Mouse (Mus musculus) testis, postnatal 10 days (tissue): Measurements from ENCODE around the gene Arrdc1.
A peak's percentile ranks its signal among the peaks of the same experiment; 100 is the strongest.
"Not testable (repeated sequence)": the region's sequence is repeated elsewhere in the genome, so short reads cannot be mapped to it uniquely, and the experiment has no call there.

Experiments
- DNase-seq: peaks from one replicate; pipeline ENCODE4 v3.0.0; 2021; ENCODE audit warnings: low spot score

Arrdc1 gene

DNA sequence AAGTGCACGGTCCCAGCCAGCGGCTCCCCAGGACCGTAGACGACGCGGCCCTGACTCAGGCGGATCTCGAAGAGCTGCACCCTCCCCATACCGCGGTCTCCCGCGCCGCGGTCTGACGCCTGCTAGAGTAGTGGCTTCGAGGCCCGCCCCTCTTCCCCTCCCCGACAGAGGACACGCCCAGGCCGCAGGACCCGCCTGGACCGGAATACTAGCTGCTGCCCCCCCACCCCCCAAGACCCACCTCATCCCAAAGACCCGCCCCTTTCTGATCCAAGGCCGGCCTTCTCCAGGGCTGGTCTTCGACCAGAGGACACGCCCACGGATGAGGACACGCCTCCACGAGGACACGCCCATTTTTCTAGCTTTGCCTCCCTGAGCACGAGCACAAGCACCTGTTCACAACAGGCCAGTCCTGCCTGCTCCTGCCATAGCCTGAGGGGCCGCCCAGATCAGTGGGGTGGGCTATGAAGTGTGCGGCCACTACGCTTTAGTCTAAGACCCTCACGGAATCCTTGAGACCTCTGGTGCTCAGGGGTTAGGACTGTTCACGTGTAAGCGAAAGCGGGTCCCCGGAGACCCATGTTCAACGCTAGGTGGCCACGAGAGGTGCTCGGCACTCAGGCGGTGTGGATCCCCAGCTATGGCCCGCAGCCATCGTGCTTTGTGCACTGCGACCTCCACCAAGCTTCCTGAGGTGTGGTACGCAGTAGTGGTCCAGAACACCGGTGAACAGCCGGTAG is at the start of gene Arrdc1:
TSS of gene Arrdc1 (minus strand) at position 196 of the 740 bp plus-strand sequence.
- peak; percentile 96 for DNase-seq

DNA sequence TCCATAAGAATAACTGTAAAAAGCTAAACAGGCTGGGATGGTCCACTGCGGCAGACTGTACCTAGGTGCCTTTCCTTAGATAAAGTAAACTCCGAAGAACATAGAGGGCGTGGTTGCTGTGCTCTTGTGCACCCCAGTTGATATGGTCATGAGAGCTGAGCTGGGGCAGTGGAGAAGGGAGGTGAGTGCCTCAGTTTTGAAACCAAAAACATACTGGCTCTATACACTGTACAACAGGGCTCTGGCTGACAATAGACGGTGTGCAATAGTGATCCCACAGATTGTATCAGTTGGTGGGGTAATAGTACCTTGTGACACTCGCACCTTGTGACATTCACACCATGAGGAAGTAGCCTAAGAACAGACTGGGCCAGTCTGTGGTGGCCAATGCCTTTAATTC is 41.9 kb upstream of the Arrdc1 start:
- no peak for DNase-seq

DNA sequence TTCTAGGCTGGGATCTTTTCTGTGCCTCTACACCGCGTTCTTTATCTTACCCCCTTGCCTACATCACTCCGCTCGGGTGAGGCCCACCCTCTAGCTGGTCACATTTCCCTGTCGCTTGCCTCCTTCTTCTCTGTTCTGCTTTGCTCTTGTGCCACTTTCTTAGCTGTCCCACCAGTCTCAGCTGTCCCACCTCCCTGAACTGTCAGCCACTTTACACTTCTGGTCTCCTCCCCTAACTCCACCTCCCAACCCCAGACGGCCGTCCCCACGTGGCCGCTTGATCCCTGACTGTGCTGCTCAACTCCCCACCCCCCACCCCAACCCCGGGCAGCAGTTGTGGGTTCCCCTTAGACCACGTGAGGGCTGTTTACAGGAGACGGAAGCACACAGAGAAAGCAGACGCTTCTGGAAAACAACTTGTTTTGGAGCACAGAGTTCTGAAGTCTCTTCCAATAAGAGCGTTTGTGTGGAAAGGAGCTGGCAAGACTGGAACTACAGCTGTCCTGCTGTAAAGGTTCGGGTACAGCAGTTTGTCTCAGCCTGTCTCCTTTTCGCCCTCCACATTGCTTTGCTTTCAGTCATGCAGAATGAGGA is 40.7 kb upstream of the Arrdc1 start, which contains the start of gene Pnpla7:
TSS of gene Pnpla7 (plus strand) at position 330 of the 594 bp plus-strand sequence.
- peak; percentile 73 for DNase-seq

DNA sequence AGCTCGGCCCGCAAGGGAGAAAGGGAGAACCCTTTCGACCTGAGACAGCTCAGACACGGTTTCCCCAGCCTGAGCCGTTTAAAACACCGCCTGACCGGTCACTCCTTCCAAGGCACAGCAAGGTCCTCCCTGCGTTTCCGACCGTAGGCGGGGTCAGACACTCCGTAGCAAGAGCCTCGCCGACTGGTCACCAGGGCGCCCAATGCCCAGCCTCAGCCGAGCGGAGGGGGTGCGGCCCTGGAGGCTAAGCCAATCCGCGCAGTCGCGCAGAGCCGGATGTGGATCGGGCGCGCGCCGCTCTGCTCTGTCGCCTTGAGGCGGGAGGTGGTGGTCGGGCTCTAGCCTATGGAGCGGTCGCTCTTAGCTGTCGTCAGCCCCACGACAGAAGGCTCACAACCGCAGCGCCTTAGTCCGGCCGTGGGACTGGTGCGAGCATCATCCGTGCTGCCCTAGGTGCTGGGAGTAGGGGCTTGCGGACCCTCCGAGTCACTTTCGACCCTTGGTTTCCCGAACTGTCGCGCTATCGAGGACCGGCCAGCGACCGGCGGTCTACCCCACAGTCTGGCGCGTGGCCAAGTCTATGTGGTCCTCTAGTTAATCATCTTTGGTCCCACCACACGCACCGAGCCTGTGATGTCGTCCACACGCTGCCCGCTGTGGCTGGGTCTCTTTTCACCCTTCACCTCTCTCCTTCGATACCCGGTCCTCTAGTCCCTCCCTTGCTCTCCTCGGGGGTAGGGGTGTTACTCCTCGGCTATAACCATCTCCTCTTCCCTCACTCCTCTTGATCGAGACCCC is 40.1 kb upstream of the Arrdc1 start, which contains the start of gene Mrpl41:
TSS of gene Mrpl41 (minus strand) at position 193 of the 798 bp plus-strand sequence.
- peak; percentile 95 for DNase-seq

DNA sequence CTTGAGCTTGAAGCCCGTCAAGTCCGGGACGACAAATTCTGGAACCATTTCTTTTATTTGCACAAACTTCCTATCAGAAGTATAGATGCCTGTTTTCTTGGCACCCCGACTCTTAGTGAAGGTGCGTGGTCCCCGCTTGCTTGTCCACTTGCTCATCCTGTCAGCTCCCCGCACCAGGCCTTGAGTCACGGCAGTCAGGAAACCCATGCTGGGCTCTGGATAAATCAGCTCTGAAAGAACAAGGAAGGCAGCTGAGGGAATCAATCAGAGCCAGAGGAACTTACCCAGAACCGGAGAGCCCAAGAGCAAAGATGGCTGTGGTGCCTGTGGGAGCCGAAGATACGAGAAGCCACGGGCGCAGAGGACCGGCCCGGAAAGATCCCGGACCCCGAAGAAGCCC is 39.4 kb upstream of the Arrdc1 start:
- DNase-seq: peak; percentile 48

DNA sequence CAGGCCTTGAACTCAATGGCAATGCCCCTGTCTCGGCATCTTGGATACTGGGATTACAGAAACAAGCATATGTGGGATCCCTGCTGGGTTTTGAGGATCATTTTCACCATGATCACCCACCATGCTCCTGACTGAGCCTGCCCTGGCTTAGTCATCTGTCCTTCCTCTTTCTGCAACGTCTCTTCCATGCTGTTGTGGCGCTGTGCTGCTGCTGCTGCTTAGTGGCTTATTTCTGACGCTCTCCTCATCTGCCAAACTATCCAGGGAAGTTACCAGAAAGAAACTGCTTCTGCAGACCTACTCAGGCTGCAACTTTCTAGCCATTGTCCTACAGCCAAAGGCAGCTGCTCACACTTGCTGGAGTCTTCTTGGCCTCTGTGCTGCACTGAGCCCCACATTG is 35.3 kb upstream of the Arrdc1 start:
- DNase-seq: no peak

DNA sequence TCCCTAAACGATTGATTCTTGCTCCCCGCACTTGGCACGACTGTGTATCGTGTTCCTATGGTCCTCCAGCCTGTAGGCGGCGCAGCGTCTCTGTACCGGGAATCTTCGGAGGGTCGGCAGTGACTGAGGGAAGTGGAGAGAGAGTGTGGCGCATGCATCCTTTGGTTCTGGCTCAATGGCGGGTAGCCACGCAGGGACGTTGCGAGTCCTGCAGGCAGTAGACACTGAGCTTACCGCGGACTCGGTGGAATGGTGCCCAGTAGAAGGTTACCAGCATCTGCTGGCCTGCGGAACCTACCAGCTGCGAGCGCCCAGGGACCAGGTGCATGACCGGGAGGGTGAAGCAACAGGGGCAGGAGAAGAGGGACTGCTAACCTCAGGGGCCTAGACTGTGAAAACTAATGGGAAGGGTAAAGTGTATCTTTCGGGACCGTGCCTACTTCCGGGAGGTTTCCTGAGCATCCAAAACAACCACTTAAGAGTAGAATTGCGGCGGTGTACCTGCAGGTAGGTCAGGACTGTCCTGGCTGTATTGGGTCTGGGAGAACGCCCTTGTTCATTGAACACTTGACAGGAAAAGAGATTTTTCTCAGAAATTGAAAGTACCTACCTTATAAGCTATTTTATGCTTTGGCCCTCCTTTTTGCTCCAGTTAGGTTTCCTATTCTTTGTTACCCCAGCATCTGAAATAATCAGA is 27.4 kb upstream of the Arrdc1 start, which contains the start of gene Dph7:
TSS of gene Dph7 (plus strand) at position 97 of the 697 bp plus-strand sequence.
- peak; percentile 91 for DNase-seq

DNA sequence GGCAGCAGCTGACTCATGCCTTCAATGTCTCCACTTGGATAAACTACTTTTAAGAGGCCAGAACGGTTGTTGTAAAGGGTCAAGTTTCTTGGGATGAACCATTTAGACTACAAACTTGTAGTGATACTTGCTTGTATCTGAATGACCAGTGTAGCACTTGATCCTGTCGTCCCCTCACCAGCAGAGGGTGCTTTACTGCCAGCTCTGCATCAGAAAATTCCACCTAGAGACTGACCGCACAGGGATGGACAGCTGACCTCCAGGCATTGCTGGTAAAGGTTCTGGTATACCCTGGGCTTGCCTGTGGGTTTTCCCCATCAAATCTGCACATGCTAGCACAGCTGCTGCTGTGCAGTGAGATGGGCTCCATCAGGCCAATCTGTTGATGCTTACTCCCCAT is 25.9 kb upstream of the Arrdc1 start:
- peak; percentile 56 for DNase-seq

DNA sequence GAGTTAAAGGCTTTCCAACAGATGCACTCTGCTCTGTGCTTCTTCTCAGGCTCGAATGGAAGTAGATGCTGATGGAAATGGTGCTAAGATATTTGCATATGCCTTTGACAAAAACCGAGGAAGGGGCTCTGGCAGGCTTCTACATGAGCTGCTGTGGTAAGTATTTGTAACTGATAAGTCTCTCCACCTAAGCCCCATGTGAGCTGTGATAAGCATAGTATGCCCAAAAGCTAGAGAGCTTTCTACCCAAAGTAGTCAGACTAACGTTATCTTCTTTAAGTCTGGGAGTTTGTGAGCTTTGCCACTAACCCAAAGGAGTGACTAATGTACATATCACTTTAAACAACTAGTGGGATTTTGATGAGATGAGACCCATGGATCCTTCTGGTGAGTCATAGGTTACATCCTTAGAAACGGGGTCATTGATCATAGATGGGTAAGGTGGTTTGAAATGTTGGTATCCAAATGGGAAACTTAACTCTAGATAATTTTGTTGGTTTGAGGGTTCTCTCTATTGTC is 17.5 kb upstream of the Arrdc1 start:
- no peak for DNase-seq

DNA sequence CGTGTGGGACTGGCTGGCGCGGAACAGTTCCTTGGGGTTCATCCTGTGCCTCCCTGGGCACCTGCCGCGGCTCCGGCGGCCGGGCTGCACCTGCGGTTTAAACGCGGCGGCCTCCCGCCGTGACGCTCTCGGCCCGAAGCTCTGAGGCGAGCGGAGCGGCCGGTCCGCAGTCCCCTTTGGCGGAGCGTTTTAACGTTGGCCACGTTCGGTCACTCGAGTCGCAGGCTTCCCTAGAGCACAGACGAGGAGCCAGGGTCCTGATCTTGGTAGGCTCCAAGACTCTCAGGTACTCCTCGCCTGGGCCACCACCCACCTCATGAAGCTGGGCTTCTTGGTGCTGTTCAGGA is 15.1 kb upstream of the Arrdc1 start:
- DNase-seq: no peak

DNA sequence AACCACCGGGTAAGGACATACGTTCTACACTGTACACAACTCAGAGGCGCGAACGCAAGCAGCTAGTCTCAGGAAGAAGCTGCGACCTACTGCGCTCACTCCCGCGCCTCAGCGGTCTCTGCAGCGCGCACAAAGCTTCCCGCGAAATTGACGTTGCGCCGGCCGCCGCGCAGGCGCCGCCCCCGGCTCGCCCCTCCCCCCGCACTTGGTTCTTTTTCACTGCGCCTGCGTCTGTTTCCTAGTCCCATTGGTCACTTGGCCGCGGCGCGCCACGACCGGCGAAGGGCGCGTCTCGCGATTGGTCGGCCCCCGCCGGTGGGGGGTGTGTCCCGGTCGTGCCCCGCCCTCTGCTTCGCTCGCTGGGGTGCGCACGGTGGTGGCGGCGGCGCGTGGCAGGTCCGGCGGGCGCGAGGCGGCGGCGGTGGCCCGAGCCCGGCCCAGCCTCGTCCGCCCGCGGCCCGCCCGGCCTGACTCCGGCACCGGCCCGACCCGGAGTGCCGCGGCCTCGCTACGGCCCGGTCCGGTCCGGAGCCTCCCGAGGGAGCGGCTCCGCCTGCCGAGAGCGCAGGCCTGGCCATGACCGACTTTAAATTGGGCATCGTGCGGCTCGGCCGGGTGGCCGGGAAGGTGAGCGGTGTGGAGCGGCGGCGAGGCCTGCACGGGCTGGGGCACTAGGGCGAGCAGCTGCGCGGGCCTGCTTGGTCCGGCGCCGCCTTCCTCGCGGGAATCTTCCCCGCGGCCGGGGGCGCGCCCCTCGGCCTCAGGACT is 14.6 kb upstream of the Arrdc1 start, which contains the start of gene Zmynd19:
TSS of gene Zmynd19 (plus strand) at position 372 of the 768 bp plus-strand sequence.
- DNase-seq: peak; percentile 99

DNA sequence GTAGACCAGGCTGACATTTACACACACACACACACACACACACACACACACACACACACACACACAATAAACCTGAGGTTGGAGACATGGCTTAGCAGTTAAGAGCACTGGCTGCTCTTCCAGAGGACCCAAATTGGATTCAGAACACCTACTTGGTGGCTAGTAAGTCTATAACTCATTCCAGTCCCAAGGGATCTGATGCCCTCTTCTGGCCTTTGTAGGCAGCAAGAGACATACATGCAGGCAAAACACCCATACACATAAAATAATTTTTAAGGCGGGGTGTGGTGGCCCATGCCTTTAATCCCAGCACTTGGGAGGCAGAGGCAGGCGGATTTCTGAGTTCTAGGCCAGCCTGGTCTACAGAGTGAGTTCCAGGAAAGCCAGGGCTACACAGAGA is 9.3 kb upstream of the Arrdc1 start:
- not testable (repeated sequence) for DNase-seq

DNA sequence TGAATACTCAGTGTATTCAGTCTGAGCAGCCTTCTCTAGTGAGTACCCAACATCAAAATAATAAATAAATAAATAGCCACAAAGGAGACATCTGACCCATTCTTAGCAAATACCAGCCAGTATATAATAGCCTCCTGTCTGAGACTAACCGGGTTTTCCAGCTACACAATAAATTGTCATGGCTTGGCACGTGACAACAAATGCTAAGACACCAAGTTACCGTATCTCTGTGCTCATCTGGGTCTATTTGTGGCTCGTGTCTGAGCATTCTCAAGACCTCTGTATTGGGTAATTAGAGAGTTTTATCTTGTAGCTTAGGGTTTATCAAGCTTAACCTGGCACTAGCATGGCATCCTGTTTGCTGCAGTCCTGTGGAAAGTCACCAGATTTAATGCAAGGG is 7.0 kb upstream of the Arrdc1 start:
- no peak for DNase-seq

DNA sequence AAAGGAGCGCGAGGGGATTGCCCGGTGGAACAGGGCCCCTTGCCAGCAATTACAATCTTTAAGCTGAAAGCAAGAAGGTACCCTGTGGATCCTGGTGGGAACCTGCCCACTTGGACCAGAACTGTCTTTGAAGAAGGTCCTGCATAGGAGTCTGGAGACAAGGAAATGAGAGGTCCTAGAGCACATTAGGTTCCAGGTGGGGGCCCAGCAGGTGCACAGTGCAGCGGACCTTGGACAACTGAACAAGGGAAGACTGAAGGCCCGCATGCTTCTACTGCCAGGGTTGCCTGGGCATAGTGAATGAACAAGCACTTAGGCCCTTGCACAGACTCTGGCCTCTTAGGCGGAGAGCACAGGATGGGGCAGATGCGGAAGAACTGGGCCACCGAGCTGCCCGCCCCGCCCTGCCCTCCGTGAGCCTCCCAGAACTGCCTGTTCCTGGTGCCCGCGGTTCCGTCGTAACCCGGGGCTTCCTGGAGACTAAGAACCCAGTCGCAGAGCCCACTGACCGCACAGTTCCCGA is 550 bp downstream of the Arrdc1 start:
- DNase-seq: peak; percentile 46

DNA sequence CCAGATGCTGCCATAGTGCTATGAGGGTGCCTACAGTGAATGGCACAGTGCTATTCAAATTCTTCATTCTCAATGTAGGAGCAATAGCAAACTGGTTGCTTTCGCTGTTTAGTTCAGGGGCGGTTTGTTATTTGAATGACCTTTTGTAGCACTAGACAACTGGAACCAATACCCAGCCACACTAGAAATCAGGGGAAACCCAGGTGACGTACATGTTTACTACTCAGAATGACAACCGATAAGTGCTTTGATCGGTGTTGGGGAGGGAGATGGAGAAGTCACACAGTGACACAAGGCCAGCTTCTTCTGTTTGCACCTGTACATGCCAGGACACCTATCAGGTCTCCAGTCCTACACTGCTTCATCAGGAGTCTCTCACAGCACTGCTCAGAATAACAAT is 5.5 kb downstream of the Arrdc1 start:
- DNase-seq: no peak

DNA sequence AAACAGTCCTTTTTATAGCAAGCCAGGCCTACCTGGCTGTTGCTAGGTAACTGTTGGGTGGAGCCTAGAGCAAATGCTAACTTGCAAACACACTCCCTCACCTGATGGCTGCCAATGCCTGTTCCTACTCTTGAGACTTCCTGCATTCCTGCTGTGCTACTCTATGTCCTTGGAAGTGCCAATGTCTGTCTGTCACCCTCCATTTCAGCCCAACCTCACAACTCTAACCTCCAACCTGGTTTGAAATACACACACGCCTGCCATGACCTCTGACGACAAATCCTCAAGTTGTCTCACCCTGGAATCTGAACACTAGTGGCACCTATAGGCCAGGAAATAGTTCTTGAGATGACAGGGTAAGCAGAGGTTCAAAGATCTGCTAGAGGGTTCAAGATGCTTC is 5.9 kb downstream of the Arrdc1 start:
- DNase-seq: no peak

DNA sequence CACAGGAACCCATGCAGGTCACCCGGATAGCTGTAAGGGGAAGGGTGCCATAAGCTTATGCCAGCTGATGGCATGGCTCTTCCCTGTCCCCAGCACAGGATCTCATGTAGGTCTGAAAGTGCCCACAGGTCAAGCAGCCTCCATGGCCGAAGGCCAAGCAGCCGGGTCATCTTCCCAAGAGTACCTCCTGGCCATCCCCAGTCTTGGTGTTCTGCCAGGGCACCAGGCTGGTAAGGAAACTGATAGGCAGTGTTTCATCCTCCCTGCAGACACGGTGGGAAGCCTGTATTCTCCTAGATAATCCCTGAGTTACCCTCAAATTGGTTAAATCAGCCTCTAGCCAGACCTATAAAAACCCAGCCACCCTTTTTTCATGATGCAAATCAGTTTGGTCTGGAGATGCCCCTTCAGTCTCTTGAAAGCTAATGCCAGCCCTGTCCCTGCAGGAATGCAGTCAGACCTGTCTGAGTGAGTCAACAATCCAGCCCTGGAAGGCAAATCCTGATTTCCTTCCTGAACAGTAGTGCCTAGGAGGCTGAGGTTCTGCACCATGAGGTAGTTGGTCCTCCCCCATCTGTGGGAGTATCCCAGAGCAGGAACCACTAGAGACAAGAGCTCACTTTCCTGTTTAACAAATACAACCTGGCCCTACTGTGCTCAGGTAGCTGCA is 7.1 kb downstream of the Arrdc1 start:
- DNase-seq: peak; percentile 67

DNA sequence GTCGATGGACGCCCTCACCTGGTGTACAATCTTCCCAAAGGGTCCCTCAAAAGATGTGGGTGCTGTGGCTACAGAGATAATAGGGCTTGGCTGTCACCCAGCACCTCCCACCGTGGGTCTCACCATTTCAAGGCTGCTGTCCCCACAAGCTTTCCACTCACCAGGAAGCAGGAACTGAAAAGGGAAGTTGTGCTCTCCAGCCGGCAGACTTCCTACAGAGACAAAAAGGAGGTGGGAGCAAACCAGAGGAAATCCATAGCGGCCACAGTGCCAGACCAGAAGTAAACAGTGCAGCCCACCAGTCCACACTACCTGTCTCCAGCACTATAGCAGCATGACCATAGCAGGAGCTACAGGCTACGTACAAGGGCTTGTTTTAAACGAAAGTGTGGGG is 8.1 kb downstream of the Arrdc1 start:
- DNase-seq: no peak

DNA sequence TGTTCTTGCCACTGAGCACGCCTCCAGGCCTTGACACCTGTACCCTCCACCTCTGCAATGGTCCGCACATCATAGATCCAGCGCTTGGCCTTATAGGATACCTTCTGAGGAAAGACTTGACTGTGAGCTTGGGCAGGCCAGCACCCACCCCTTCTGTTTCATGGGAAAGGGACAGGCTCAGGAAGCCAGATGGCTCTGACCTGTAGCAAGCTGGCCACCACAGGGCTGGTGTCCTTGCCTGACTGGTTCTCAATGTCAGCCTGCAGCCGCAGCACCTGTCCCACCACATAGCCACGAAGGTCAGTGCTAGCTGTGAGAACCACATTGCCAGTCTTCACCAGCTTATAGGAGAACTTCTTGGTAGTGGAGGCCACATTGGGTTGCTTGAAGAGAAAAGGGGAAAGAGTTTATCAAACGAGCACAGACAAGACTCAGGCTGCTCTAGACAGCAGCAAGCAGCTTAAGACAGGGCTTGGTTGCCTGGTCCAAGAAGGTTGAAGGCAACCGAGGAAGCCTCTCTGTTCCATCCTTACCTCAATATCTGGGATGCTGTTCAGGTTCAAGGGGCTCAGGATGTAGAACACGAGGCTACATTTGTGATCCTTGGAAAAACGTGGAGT is 8.6 kb downstream of the Arrdc1 start:
- no peak for DNase-seq

DNA sequence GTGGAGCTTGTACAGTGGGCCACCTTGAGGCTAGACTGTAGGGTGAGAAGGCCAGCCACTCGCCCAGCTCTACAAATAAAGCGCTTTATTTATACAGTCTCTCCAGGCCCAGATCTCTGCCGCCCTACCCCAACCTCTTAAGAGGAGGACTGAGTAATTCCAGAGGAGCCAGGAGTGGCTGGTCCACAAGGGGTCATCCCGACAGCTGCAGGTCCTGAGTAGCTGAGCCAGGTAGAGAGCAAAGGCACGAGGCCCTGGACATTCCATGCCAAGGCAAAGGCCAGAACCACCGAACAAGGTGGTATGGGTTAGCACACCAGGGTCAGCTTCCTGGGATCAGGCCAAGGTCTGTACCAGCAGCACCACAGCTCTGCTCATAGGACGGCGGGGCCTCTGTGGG is 9.8 kb downstream of the Arrdc1 start:
- no peak for DNase-seq
